Mouse (Mus musculus) heart, adult 8-10 months (tissue): Measurements from ENCODE around the gene Rpa2. TPM values are rescaled to one million over a fixed set of nuclear protein-coding genes. Genes with fewer than 3 reads are reported as not detected.
"Not testable (repeated sequence)": the region's sequence is repeated elsewhere in the genome, so short reads cannot be mapped to it uniquely, and the experiment has no call there.

Experiments used
- DNase-seq: peaks from one replicate; pipeline ENCODE4 v3.0.0; 2022; ENCODE audit warnings: low spot score
- total RNA-seq, 4 experiments: library from RNA; stranded (reverse); gene quantifications; 2 replicates each; pipeline ENCODE4 v1.2.4; 2022

Gene Rpa2
- total RNA-seq, 4 experiments from 2014 or later, result 10.3 to 15.6 (median 12.6) TPM

- no peak for DNase-seq
Measured at GRCm38 (mm10) chr4:132762602-132763001, 5.5 kb upstream of the Rpa2 start.

GRCm38 (mm10) chr4:132763125-132763524 is 5.0 kb upstream of the Rpa2 start:
- DNase-seq, result not testable (repeated sequence)

GRCm38 (mm10) chr4:132771776-132772175 is 3.6 kb downstream of the Rpa2 start:
- DNase-seq, result no peak

DNA sequence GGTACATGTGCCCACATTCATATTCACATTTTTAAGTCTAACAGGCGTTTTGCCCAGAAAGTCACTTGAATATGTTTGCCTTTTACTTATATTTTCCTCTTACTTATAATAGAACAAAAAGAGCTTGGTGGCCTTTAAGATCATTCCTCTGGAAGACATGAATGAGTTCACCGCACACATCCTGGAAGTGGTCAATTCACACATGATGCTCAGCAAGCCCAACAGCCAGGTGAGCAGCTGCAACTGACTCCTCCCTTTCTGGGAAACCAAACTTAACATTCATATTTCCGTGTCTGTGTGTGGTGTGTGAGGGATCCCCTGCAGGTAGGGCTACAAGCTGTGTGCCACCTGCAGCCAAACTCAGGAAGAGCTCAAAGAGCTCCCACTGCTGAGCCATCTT is 6.8 kb downstream of the Rpa2 start:
- DNase-seq, result no peak

DNA sequence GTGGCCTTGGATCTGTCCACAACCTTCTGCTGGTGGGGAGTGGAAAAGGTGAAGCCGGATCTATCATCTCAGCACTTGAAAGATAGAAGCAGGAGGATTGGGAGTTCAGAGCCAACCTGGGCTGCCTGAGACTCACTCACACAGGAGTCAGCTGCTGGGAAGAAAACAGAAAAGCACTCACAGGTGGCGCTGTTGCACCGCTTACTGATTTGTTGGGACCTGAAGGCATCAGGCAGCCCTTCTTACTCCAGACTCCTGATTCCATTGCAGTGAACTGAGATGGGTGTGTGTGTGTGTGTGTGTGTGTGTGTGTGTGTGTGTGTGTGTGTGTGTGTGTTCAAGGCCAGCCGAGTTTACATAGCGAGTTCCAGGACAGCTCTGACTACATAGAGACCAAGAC is 8.6 kb downstream of the Rpa2 start:
- peak; percentile 69 for DNase-seq

GRCm38 (mm10) chr4:132778562-132779201 is 10.6 kb downstream of the Rpa2 start:
- no peak for DNase-seq

- DNase-seq, result peak; percentile 48
Measured at GRCm38 (mm10) chr4:132780288-132780687, 12.2 kb downstream of the Rpa2 start.

- no peak for DNase-seq
Measured at GRCm38 (mm10) chr4:132783732-132784131, 15.6 kb downstream of the Rpa2 start.

DNA sequence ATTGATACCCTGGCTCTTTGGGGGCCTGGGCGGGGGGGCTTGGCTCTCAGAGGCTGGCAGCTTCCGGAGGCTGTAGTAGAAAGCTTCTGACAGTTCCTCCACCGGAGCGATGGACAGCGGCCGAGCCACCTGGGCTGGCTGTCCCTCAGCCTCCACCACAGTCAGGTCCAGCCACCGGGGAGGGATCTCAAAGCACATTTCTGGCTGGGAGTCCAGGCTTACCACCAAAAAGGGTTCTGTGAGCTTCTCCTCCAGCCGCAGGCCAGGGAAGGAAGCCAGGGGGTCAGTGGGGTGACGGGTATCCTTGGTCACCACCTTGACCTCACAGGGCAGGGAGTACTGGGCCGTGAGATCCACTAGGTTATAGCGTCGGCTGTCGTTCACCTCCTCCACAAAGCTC is 17.1 kb downstream of the Rpa2 start:
- no peak for DNase-seq

DNA sequence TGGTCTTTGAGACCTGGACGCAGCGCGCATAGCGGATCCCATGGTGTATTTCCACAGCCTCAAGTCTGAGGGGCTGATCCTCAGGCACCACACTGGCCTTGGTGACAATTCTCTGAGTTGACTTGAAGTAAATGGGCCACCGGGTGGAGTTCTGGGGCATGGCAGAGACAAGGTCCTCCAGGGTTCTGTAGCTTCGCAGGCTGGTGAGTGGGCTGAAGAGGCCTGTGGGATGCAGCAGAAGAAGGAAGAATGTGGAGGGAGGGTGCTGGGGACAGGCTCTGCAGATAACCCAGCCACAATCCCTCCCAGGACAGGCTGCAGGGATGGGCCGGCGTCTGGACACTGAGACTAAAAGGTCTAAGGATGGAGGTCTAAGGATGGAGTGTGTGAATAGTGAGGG is 21.6 kb downstream of the Rpa2 start:
- DNase-seq, result no peak

- not testable (repeated sequence) for DNase-seq
Measured at GRCm38 (mm10) chr4:132793322-132794004, 25.3 kb downstream of the Rpa2 start.

GRCm38 (mm10) chr4:132794028-132794427 is 25.9 kb downstream of the Rpa2 start:
- no peak for DNase-seq

GRCm38 (mm10) chr4:132794760-132795159 is 26.6 kb downstream of the Rpa2 start:
- no peak for DNase-seq

- no peak for DNase-seq
Measured at GRCm38 (mm10) chr4:132795171-132795570, 27.0 kb downstream of the Rpa2 start.

DNA sequence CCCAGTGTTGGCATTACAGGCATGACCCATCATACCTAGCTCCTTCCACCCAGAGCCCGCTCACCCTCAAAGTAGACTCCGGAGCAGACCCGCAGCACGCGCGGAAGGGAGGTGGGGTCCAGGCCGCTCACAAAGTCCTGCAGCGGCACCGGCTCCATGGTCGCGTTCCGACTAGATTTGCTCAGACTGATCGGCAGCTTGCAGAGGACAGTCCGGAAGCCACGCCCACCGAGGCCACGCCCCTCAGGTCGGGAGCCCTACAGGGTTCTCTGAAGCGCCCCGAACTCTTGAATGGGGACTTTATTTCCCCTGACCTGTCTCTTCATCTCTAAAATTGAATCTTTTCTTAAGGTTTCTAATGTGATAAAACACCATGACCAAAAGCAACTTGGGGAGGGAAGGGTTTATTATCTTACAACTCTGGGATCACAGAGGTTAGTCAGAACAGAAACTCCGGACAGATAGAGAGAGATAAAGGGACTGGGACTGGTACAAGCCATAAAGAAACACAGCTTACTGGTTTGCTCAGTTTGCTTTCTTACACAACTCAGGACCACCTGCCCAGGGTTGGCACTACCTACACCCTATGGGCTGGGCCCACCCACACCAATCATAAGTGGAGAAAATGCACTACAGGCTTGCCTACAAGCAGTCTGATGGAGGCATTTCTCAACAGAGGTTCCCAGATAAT is 28.2 kb downstream of the Rpa2 start, which contains the start of gene Themis2:
Gene Themis2 (minus strand): TSS at position 192 of the 691 bp plus-strand sequence.
- peak; percentile 74 for DNase-seq

GRCm38 (mm10) chr4:132797461-132797860 is 29.3 kb downstream of the Rpa2 start:
- DNase-seq, result no peak

GRCm38 (mm10) chr4:132798028-132798427 is 29.9 kb downstream of the Rpa2 start:
- DNase-seq, result no peak

GRCm38 (mm10) chr4:132798666-132799065 is 30.5 kb downstream of the Rpa2 start:
- not testable (repeated sequence) for DNase-seq

DNA sequence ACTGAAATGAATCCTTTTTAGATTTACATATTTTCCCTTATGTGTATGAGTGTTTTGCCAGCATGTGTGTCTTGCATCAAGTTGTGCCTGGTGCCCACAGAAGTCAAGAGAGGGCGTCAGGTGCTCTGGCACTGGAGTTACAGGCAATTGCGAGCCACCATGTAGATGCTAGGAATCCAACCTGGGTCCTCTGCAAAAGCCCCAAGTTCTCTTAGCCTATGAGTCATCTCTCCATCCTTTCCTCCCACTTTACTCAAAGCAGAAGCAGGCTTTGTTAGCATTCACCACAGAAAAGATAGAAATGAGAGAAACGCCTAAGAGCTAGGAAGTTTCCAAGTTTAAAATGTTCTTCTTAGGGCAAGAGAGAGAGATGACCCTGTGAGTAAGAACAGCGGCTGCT is 31.7 kb downstream of the Rpa2 start:
- DNase-seq, result no peak

DNA sequence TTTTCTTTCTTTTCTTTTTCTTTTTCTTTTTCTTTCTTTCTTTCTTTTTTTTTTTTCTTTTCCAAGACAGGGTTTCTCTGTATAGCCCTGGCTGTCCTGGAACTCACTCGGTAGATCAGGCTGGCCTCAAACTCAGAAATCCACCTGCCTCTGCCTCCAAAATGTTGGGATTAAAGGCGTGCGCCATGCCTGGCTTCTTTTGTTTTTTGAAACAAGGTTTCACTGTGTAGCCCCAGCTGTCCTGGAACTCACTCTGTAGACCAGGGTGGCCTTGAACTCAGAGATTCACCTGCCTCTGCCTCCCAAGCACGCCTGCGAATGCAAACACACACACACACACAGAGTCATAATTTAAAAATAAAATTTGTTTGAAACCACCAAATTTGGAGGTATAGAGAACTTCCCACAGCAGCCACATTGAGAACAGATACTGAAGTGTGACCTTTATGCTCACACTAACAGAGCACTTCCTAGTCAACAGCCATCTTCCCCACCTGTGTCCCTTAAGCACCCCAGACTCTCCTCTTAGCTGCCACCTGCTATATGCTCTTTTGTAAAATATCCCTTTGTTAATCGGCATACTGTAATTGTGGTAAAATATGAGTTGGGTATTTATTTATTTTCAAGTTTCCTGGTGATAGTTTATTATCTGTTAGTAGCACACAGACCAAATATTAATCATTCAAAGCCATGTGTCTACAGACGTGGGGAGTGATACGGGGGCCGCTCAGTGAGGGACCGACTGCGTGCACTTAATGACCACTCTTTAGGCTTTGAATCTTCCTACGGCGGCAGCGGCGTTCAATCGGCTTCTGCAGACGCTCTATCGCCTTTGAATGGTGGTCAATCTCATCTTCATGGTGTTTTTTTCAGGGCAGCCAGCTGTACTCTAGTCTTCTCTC is 33.3 kb downstream of the Rpa2 start:
- DNase-seq, result no peak

- DNase-seq, result peak; percentile 68
Measured at GRCm38 (mm10) chr4:132802171-132802637, 34.1 kb downstream of the Rpa2 start.

DNA sequence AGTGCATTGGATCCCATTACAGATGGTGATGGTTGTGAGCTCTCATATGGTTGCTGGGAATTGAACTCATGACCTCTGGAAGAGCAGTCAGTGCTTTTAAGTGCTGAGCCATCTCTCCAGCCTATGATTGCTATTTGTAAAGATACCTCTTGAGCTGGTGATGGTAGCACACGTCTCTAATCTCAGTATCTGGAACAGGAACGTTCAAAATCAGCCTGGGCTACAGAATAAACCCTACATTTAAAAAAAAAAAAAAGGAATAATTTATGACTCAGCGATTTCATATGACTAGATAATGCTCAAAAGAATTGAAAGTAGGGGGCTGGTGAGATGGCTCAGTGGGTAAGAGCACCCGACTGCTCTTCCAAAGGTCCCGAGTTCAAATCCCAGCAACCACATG is 35.1 kb downstream of the Rpa2 start:
- DNase-seq, result no peak
